Mouse (Mus musculus) liver, adult (tissue): ENCODE data around the gene Hdac7.

Experiments
- GATA4 ChIP-seq: IDR thresholded peaks from 2 replicates; pipeline ENCODE4 v1.6.1; 2014; ENCODE audit warnings: mild to moderate bottlenecking, low read length; ENCODE audit not compliant: insufficient replicate concordance

The Hdac7 gene

DNA sequence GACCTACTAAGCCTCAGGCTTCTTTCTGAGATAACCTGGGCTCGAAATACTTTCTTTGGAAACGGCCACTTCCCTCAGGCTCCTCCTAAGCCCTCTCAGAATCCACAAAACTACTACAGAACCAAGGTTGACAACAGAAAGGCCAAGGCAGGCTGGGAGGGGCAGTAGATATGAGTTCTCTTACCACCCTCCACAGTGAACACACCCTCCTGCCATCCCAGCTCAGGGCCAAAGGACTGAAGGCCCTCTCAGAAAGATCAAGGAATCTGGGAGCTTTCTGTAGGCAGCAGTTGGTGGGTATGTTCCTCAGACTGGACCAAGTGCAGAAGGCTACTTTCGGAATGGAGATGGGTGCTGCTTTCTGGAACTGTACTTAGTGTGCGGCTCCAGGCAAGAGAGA lies 29.0 kb downstream of the Hdac7 start:
- no peak for TF ChIP-seq GATA4

GRCm38 (mm10) chr15:97814703-97815102 lies 29.6 kb downstream of the Hdac7 start:
- TF ChIP-seq GATA4 = no peak

- no peak for TF ChIP-seq GATA4
These were observed 30.7 kb downstream of the Hdac7 start for GRCm38 (mm10) chr15:97813452-97814204.

DNA sequence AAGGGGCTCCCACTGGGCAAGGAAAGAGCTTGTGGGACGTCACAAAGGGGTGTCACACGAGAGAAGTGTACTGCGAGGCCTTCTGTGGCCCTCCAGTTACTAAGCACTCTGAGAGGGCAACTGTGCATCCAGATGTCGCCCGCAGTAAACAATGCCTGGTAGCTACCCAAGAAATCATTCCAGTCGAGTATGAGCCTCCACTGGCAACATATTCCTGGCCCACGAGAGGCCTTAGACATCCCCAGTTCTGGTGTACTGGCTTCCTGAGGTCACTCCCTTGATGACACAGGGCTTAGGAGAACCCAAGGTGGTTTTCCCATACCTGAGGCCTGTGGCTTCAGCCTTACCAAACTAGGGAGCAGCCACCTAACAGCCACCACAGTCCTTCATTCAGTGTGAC lies 31.4 kb downstream of the Hdac7 start:
- TF ChIP-seq GATA4 = no peak

DNA sequence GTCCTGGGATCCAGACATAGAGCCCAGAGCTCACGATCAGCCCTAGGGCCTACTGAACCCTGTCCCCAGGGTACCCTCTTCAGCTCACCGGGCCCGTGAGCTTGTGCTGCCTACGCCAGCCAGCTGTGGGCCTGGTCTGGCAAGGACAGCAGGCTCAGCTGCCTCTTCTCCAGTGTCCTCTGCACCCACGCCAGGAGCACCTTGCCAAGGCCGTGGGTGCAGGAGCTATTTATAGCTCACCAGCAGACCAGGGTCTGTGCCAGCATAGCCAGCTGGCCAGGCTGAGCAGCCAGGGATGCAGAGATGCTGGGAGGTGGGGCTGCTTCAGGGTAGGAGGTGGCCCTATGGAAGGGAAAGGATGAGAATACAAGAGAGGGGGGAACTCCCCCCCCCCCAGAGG lies 32.2 kb downstream of the Hdac7 start:
- TF ChIP-seq GATA4 = no peak

- TF ChIP-seq GATA4 = no peak
These were observed 33.0 kb downstream of the Hdac7 start for GRCm38 (mm10) chr15:97811307-97811706.

DNA sequence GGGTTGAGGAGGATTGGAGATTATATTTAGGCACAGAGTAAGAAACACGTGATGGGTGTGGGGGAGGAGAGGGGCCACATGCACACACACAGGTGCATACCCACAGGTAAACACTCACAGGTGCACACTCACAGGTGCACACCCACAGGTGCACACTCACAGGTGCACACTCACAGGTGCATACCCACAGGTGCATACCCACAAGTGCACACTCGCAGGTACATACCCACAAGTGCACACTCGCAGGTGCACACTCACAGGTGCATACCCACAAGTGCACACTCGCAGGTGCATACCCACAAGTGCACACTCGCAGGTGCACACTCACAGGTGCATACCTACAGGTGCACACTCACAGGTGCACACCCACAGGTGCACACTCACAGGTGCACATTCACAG lies 33.9 kb downstream of the Hdac7 start:
- TF ChIP-seq GATA4 = no peak

GRCm38 (mm10) chr15:97809942-97810341 lies 34.4 kb downstream of the Hdac7 start:
- no peak for TF ChIP-seq GATA4

- no peak for TF ChIP-seq GATA4
These were observed 35.1 kb downstream of the Hdac7 start for GRCm38 (mm10) chr15:97809206-97809605.

GRCm38 (mm10) chr15:97808532-97808931 lies 35.8 kb downstream of the Hdac7 start:
- no peak for TF ChIP-seq GATA4

DNA sequence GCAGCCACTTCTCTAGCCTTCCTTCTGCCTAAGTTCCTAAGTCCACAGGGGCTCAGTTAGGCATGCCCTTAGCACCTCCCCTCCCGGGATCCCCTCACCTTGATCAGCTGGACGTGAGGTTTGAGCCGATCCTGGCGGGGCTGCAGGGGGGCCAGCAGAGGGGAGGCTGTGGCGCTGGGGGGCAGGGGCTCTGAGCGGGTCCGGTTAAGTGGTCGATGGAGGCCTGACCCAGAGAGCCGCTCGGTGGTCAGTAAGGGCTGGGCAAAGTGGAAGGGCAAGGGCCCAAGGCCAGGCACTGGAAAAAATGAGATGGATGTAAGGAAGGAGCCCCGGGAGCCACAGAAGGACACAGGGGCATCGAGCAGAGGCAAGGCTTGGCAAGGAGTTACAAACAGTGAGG lies 36.4 kb downstream of the Hdac7 start:
- no peak for TF ChIP-seq GATA4

- TF ChIP-seq GATA4 = no peak
These were observed 41.7 kb downstream of the Hdac7 start for GRCm38 (mm10) chr15:97802575-97802974.

DNA sequence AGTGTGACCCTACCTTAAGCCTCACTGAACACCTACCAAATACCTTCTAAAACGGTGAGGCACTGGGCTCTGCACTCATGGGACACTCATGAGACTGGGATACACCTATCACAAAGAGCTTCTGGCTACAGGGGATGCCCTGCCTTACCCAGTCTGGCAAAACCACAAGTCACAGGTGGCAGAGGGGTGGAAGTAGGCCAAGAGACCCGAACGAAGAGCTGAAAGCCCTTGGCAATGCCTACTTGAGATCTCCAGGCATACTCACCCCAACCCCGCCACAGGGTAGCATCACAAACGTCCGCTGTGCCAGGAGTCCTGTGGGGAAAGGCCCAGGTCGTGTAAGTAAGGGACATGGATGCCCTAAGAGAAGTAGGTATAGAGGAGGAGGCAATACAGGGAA lies 42.5 kb downstream of the Hdac7 start:
- no peak for TF ChIP-seq GATA4

- TF ChIP-seq GATA4 = no peak
These were observed 43.4 kb downstream of the Hdac7 start for GRCm38 (mm10) chr15:97800853-97801252.

- TF ChIP-seq GATA4 = no peak
These were observed 44.9 kb downstream of the Hdac7 start for GRCm38 (mm10) chr15:97799446-97799845.

DNA sequence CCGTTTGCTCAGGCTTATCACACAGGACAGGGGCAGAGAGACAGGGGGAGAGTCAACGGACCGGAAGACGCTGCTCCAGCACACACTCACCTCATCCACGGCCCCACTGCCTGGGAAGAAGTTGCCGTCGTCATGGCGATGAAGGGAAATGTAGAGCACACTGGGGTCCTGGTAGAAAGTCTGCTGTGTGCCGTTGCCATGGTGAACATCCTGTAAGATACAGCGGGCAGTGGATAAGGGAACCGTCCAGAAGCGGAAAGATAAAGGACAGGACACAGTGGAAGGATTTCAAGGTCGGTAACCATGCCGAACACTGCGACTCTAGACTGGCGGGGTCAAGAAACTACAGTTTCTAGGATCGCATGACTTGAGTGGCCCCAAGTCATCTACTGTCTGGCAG lies 46.2 kb downstream of the Hdac7 start:
- peak; percentile 92 for TF ChIP-seq GATA4

DNA sequence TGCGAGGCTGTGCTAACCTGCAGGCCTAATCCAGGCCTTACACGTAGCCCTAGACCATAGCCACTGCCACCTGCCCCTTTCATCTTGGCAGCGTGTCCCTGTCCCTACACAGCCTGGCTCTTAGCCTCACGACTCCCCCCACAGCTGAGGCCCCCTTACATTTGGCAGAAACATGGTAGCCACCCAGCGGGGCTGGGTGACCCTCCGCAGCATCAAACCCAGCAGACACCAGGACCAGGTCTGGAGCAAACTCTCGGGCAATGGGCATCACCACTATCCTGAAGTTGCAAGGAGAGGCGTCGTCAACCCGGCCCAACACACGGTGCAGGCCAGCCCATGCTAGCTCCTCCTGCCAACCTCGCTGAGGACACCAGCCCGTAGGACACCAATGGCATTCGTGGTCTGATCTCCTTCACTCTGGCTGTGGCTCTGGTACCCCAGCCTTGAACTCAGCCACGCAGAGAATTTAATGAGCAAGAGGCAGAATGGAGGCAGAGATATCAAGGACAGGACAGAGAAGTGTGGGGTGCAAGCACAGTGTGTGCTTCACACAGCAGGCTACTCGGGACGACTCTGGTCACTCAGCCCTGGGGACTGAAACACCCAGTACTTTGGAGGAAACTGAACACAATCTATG lies 47.5 kb downstream of the Hdac7 start:
- no peak for TF ChIP-seq GATA4

- TF ChIP-seq GATA4 = no peak
These were observed 48.6 kb downstream of the Hdac7 start for GRCm38 (mm10) chr15:97795559-97796235.
